Mouse (Mus musculus): ENCODE results near the gene Tppp3.

- TF ChIP-seq CHD2 (IDR thresholded peaks at IDR 0.05; ENCODE audit: low read depth, low read length), result no peak
- no peak for TF ChIP-seq ZNF384 (IDR thresholded peaks at IDR 0.05; ENCODE audit: low read depth, low read length)
- no peak for TF ChIP-seq HCFC1 (IDR thresholded peaks at IDR 0.05; ENCODE audit: borderline replicate concordance, insufficient read depth, low read length)
- TF ChIP-seq MAFK (IDR thresholded peaks at IDR 0.05; ENCODE audit: insufficient read depth, low read depth, low read length), result no peak
Observed at GRCm38 (mm10) chr8:105514656-105515055, 43.3 kb upstream of the Tppp3 start.

Data from ES-E14 (cell line).